Mouse (Mus musculus): ENCODE data around the gene Prom1.
"Not testable (repeated sequence)": the region's sequence is repeated elsewhere in the genome, so short reads cannot be mapped to it uniquely, and the experiment has no call there.

The Prom1 gene

DNA sequence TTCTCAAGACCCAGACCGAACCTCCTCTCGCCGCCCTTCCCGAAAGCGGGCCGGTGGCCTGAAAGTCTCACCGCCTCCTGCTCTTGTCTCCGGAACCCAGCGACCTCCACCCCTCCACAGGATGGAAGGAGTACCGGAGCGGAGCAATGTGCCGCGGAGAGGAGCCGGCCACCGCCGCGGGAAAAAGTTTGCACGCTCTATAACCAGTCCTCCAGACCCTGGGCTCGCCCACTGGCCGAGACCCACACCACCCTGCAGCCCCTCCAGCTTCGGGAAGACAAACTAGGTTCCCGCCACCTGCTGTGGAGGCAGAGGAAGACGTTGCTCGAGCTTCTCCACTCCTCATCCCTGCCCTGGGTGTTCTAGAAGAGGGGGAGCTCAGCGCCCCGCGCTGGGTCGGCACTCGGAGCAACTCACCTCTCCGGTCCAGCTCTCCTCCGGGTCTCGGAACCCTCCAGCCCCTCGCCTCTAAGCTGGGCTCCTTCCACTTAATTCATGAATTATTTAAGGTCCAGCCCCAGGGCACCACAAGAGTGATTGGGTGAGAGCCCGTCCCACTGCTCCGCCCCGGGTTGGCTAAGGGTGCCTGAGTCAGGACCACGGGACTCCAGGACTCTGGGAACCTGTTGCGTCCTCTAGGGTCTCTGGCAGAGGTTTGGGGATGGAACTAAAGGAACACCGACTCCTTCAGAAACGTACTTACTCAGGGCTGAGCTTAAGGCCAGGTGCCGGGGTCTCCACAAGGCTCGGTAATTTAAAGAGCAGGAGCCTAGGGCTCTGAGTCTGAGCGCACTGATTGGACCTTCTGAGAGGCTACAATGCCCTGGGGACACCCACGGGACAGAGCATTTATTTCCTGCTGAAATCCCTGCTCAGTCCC, at the start of gene Prom1:
Prom1 (minus strand) TSS at position 802 of the 880 bp plus-strand sequence.
- peak; percentile 78 for DNase-seq (ENCODE audit: low spot score)

GRCm38 (mm10) chr5:44147732-44148131, 45.9 kb upstream of the Prom1 start:
- DNase-seq (ENCODE audit: low spot score) = no peak

DNA sequence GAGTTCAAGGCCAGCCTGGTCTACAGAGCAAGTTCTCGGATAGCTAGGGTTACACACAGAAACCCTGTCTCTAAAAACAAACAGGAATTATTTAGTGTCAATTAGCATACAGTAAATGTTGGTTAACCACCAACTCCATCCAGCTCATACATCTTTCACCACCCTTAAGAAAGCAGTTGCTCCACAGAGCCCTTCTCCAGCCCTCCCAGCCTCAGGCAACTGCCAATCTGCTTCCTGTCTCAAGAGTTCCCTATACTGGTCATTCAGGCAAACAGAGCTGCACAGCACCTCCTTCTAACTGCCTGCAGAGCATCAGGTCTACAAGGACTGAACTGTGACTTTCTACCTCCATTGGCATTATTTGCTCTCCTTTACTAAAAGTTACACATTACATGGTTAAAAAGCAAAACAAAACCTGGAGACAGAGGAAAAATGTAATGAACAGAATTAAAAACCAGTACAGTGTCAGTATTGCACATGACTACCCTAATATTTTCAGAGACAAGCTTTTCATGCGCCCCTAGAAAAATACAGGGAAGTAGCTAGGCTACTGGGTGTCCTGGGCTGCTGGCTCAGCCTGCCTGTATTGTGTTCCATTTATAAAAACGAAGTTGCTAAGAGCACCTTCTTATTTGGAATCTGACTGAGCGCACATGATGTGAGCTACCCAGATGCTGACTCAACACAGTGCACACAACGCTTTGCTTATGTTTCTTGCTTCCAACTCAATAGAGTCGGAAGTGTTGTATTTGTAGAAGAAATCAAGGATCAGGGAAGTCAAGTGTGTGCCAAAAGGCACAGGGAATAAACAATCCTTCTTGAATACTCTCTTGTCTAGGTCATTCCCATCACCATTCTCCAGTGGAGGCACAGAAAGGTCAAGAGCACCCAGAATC, 44.9 kb upstream of the Prom1 start:
- DNase-seq (ENCODE audit: low spot score) = no peak

- no peak for DNase-seq (ENCODE audit: low spot score)
Measured at GRCm38 (mm10) chr5:44143467-44144235, 41.8 kb upstream of the Prom1 start.

GRCm38 (mm10) chr5:44127487-44127886, 25.7 kb upstream of the Prom1 start:
- DNase-seq (ENCODE audit: low spot score) = no peak

- DNase-seq (ENCODE audit: low spot score) = not testable (repeated sequence)
Measured at GRCm38 (mm10) chr5:44126574-44126973, 24.7 kb upstream of the Prom1 start.

- no peak for DNase-seq (ENCODE audit: low spot score)
Measured at GRCm38 (mm10) chr5:44121390-44121789, 19.6 kb upstream of the Prom1 start.

GRCm38 (mm10) chr5:44113138-44113537, 11.3 kb upstream of the Prom1 start:
- DNase-seq (ENCODE audit: low spot score) = no peak

DNA sequence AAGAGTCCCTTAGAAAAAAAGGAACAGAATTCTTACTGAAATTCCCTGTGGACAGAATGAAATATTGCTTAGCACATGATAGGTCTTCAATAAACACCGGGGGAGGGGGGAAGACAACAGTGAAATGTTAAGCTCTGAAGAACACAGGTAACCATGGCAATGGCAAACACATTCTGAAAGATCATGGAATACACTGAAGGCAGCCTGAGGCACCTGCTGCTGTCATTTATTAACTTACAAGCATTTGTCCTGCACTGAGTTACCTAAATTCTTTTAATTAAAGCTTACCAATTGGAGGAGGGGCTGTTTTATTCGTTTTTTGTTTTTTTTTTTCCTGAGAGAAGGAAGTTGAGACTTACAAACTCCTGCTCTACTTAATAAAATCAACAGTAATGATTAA, 7.3 kb upstream of the Prom1 start:
- DNase-seq (ENCODE audit: low spot score) = no peak

DNA sequence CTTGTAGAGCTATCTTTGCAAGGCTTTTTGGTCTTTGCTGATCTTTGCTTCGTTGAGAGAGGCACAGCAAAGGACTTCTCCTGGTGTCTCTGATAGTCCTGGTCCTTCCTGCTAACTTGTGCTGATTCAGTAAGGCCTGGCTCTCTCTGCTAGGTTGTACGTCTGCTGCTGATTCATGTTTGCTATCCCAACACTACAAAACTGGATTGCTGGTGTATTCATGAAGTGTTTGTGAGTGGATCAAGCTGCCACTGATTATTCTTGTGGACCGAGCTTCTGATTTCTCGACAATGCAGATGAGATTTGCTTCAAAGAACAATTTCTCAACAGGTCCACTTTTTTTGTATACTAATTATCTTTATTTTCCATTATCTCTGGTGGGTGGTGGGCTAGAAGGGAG, 6.3 kb upstream of the Prom1 start:
- DNase-seq (ENCODE audit: low spot score) = no peak

DNA sequence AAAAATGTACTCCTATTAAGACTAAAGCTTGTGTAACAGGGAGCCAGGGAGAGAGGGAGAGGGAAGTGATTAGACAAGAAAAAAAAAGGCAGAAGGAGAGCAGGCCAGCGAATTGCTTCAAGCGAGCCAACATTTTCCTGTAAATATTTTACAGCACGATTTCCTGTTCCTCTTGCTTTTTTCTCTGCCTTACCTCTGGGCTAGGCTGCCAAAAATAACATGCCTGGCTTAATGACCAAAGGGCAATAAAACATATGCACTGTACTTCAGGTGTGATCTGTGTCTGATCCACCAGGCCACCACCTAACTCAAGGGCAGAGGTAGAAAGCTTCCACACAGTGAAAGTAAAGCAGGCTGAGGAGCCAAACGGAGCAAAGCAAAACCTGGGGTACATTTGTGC, 3.4 kb upstream of the Prom1 start:
- no peak for DNase-seq (ENCODE audit: low spot score)

DNA sequence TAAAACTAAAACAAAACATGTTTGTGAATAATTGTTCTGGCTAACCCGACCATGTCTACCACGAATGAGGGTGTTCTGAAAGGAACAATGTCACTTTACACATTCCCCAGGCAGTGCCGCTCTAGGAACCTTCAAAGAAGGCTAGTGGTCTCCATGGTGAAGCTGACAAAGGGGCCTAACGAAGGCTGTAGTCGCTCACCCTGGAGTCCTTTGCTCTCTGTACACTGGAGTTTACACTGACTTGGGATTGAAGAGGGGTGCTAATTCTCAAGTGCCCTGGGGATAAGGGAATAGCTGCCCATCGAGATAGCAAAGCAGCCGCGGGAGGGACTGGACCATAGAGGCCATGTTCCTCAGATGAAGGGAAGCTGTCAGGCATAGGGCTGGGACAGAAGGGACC, 2.9 kb upstream of the Prom1 start:
- peak; percentile 42 for DNase-seq (ENCODE audit: low spot score)

DNA sequence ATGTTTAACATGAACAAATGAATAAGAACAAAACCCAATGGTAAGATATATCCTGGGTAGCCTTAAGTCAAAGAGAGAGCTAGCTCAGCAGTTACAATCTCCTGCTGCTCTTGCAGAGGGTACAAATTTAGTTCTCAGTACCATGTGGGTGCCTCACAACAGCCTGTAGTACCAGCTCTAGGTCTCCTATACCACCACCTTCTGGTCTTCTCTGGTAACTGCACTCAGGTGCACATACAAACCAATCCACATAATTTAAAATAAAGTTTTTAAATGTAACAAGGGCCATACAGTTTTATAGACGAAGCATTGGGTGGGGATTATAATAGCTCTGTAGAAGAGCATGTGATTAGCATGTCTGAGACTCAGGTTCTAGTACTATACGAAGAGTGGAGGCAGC, 2.3 kb upstream of the Prom1 start:
- peak; percentile 49 for DNase-seq (ENCODE audit: low spot score)

DNA sequence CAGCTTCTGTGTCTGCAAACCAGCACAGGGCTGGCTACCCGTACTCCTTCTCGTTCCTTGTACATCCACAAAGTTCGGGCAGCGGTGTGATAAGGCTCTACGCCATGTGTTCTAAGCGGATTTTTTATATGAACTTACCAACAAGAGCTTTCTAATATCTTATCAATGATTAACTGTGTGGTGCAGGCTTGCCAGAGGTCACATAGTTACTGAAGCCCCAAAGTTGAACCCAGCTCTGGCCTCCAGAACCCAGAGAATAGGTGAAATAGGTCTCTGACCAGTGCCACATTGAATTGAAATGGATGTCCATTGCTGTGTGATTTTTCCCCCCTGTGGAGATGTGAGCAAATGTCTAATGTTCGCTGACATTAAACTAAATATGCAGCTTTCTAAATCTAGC, 1.3 kb upstream of the Prom1 start:
- DNase-seq (ENCODE audit: low spot score) = no peak

DNA sequence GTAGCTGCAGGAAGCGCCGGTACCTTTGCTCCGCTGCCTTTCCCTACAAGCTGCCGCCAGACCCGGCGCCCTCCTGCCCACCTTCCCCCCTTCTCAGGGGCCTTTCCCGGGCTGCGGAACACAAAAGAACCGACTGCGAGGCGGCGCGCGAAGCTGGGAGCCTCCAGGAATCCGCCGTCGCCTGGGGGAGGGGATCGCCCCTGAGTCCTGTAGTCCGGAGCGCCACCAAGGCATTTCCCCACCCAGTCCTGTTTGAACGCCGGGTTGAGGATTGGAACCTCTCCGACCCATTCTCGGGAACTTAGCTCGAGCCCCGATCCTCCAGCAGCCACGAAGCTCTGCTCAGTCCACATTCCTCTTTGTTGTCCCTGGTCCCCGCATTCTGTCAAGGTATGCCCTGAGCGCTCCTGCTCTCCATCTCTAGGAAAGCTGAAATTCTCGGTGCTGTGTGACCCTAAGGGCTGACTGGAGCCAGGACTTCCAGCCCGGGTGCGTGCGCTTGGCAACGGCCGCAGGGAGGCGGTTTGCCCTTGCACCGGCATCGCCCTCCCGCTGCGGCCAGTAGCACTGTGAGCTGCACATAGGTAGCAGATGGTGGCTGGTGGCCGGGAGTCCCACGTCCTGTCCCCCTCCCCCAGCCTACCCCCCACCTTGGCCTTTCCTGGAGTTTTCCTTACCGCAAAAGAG, 1.1 kb downstream of the Prom1 start:
- peak; percentile 80 for DNase-seq (ENCODE audit: low spot score)

DNA sequence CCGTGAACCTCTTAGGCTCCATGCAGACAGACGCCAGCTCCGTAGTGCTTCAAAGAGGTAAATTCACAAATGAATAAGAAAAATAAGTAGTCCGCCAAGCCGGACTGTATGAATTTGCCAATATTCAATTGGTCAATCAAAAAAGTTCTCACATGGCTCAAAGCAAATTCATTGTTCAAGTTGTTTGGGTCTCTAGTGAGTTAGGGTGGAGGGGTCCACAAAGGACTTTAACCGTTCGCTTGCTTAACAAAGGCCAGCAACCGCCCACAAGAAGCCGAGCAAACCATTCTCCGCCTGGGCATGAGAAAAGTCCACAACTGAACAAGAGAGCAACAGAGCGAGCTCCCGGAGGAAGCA, 1.7 kb downstream of the Prom1 start:
- DNase-seq (ENCODE audit: low spot score) = no peak

- DNase-seq (ENCODE audit: low spot score) = no peak
Measured at GRCm38 (mm10) chr5:44096996-44097395, 4.8 kb downstream of the Prom1 start.

DNA sequence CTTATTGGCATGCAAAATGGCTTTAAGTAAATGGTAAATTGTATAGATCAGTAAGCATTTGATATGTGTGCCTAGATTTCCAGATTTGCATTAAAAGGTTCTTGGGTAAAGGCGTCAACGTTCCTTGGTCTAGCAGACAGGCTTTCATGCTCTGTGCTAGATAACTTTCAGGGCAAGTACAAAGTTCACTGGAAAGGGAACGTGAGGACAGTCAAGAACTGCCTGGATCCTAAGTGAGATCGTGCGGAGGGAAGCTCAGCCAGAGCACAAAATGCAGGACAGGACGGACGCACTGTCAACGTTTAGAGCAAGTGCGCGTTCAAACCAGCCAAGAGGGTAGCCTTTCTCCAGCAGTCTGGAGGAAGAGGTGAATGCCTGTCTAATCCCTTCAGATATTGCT, 5.7 kb downstream of the Prom1 start:
- no peak for DNase-seq (ENCODE audit: low spot score)

GRCm38 (mm10) chr5:44095697-44096096, 6.1 kb downstream of the Prom1 start:
- no peak for DNase-seq (ENCODE audit: low spot score)

DNA sequence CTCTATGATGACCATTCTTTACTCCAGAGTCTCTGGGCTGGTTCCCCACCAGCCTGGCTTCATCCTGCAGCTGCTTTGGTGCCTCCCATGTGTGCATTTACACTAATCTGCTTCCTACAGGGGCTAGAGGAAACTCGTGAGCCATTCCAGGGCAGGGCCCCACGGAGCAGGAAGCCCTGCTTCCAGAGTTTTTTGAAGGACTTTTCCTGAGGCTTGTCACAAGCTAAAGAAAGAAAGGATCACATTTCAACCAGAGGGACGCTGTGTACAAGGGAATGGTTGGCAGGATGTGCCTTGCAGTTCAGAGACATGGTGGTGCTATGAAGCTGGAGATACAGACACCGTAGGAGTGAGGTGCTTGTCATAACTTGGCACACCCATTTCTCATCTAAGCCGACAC, 14.8 kb downstream of the Prom1 start:
- DNase-seq (ENCODE audit: low spot score) = peak; percentile 23

- no peak for DNase-seq (ENCODE audit: low spot score)
Measured at GRCm38 (mm10) chr5:44085871-44086270, 16.0 kb downstream of the Prom1 start.

- no peak for DNase-seq (ENCODE audit: low spot score)
Measured at GRCm38 (mm10) chr5:44081108-44081507, 20.7 kb downstream of the Prom1 start.

All from embryo, embryonic 10 days (tissue).